Mouse (Mus musculus): Measurements from ENCODE around the gene Olfr455. TPM values are rescaled to one million over a fixed set of nuclear protein-coding genes. Genes with fewer than 3 reads are reported as not detected.

Gene Olfr455
- total RNA-seq, 1 experiment = not detected

DNA sequence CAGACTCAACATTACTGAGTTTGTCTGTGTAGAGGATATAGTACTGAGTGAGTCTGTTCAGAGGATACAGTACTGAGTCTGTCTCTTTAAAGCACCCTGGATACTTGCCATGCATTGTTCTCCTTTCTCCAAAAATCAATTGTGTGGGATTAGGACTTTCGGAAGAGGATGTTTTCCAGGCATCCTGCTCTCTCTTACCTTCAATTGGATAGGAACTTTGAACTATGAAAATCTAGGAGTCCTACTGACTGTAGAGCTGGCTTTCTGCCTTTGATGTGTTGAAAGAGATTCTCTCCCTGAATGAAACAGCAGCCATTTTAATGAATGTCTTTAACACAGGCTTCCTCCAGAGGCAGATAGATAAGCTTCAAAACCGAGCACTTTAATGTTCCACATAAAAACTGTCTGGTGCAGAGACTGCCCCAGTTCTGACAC is 1.9 kb downstream of the Olfr455 start:
- no peaks in the 10 kb centered on the region for H3K9me3 ChIP-seq (ENCODE audit: control insufficient read depth, insufficient read depth, low read depth, low read length)
- H3K4me3 ChIP-seq (ENCODE audit: insufficient read depth in 1 of 2, low read depth in 1 of 2, low read length in 2 of 2, poor library complexity in 1 of 2, severe bottlenecking in 1 of 2) = no peak overlapping the region
- no peaks in the 10 kb centered on the region for H3K36me3 ChIP-seq (ENCODE audit: control insufficient read depth, insufficient read depth, low read length, poor library complexity, severe bottlenecking)
- DNase-seq (ENCODE audit: low read depth, low spot score) = no peak
- no peak for TF ChIP-seq HCFC1 (IDR thresholded peaks at IDR 0.05; ENCODE audit: borderline replicate concordance, insufficient read depth, low read length)
- no peak for TF ChIP-seq ZC3H11A (IDR thresholded peaks at IDR 0.05; ENCODE audit: borderline replicate concordance, low read depth, low read length)
- TF ChIP-seq CHD2 (IDR thresholded peaks at IDR 0.05; ENCODE audit: low read depth, low read length) = no peak
- no peak for TF ChIP-seq MAFK (IDR thresholded peaks at IDR 0.05; ENCODE audit: insufficient read depth, low read depth, low read length)
- TF ChIP-seq ZNF384 (IDR thresholded peaks at IDR 0.05; ENCODE audit: low read depth, low read length) = no peak
- H3K9ac ChIP-seq (ENCODE audit: insufficient read depth, low read depth, low read length, poor library complexity, severe bottlenecking) = no peak overlapping the region
- in situ Hi-C loops (cut with MboI; ENCODE audit: low sequenced_read_pairs in 2 of 2, unreplicated experiment in 2 of 2) = no loop called here
- no peaks in the 10 kb centered on the region for H3K4me1 ChIP-seq (ENCODE audit: control insufficient read depth in 2 of 2, insufficient read depth in 2 of 2, low read length in 2 of 2, poor library complexity in 1 of 2)
- H3K27ac ChIP-seq (ENCODE audit: insufficient read depth, low read depth, low read length, poor library complexity, severe bottlenecking) = no peak overlapping the region

DNA sequence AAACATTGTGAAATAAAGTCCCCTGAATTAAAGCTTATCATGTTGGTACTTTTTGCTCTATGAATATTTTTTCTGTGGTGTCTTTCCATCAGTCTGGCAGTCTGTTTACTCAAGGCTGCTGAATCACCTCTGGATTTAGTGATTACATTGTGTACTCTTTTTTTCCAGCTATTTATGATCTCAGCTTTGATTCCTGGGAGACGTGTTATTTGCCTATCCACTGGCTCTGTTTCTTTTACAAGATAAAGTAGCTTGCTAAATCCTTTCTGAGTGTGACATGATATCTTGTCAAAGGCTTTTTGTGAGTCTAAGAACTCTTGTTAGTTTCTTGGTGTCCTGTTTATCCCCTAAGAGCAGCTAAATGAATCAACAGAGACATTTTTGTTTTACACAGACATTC is 2.5 kb downstream of the Olfr455 start:
- Histone ChIP-seq H3K36me3 (ENCODE audit: control insufficient read depth, insufficient read depth, low read length, poor library complexity, severe bottlenecking) (no peaks in the 10 kb centered on the region), H3K4me1 (ENCODE audit: control insufficient read depth in 2 of 2, insufficient read depth in 2 of 2, low read length in 2 of 2, poor library complexity in 1 of 2) (no peaks in the 10 kb centered on the region), H3K27ac (ENCODE audit: insufficient read depth, low read depth, low read length, poor library complexity, severe bottlenecking) (no peak overlapping the region), H3K9ac (ENCODE audit: insufficient read depth, low read depth, low read length, poor library complexity, severe bottlenecking) (no peak overlapping the region), H3K9me3 (ENCODE audit: control insufficient read depth, insufficient read depth, low read depth, low read length) (no peaks in the 10 kb centered on the region), H3K4me3 (ENCODE audit: insufficient read depth in 1 of 2, low read depth in 1 of 2, low read length in 2 of 2, poor library complexity in 1 of 2, severe bottlenecking in 1 of 2) (no peak overlapping the region)
- TF ChIP-seq MAFK (IDR thresholded peaks at IDR 0.05; ENCODE audit: insufficient read depth, low read depth, low read length) (no peak), ZC3H11A (IDR thresholded peaks at IDR 0.05; ENCODE audit: borderline replicate concordance, low read depth, low read length) (no peak), ZNF384 (IDR thresholded peaks at IDR 0.05; ENCODE audit: low read depth, low read length) (no peak), HCFC1 (IDR thresholded peaks at IDR 0.05; ENCODE audit: borderline replicate concordance, insufficient read depth, low read length) (no peak), CHD2 (IDR thresholded peaks at IDR 0.05; ENCODE audit: low read depth, low read length) (no peak)
- no peak for DNase-seq (ENCODE audit: low read depth, low spot score)
- in situ Hi-C loops (cut with MboI; ENCODE audit: low sequenced_read_pairs in 2 of 2, unreplicated experiment in 2 of 2) = no loop called here

- no peak for DNase-seq (ENCODE audit: low read depth, low spot score)
- Histone ChIP-seq H3K27ac (ENCODE audit: insufficient read depth, low read depth, low read length, poor library complexity, severe bottlenecking) (no peak overlapping the region), H3K9ac (ENCODE audit: insufficient read depth, low read depth, low read length, poor library complexity, severe bottlenecking) (no peak overlapping the region), H3K4me1 (ENCODE audit: control insufficient read depth in 2 of 2, insufficient read depth in 2 of 2, low read length in 2 of 2, poor library complexity in 1 of 2) (no peaks in the 10 kb centered on the region; a peak in 1 of 4 replicates), H3K36me3 (ENCODE audit: control insufficient read depth, insufficient read depth, low read length, poor library complexity, severe bottlenecking) (no peaks in the 10 kb centered on the region), H3K4me3 (ENCODE audit: insufficient read depth in 1 of 2, low read depth in 1 of 2, low read length in 2 of 2, poor library complexity in 1 of 2, severe bottlenecking in 1 of 2) (no peak overlapping the region), H3K9me3 (ENCODE audit: control insufficient read depth, insufficient read depth, low read depth, low read length) (no peaks in the 10 kb centered on the region)
- in situ Hi-C loops (cut with MboI; ENCODE audit: low sequenced_read_pairs in 2 of 2, unreplicated experiment in 2 of 2) = no loop called here
- TF ChIP-seq HCFC1 (IDR thresholded peaks at IDR 0.05; ENCODE audit: borderline replicate concordance, insufficient read depth, low read length) (no peak), MAFK (IDR thresholded peaks at IDR 0.05; ENCODE audit: insufficient read depth, low read depth, low read length) (no peak), ZNF384 (IDR thresholded peaks at IDR 0.05; ENCODE audit: low read depth, low read length) (no peak)
Measured at GRCm38 (mm10) chr6:42542036-42543031, 5.1 kb downstream of the Olfr455 start.

- TF ChIP-seq CHD2 (IDR thresholded peaks at IDR 0.05; ENCODE audit: low read depth, low read length) = no peak
- TF ChIP-seq HCFC1 (IDR thresholded peaks at IDR 0.05; ENCODE audit: borderline replicate concordance, insufficient read depth, low read length) = no peak
- TF ChIP-seq ZC3H11A (IDR thresholded peaks at IDR 0.05; ENCODE audit: borderline replicate concordance, low read depth, low read length) = no peak
- TF ChIP-seq ZNF384 (IDR thresholded peaks at IDR 0.05; ENCODE audit: low read depth, low read length) = no peak
- no peak for TF ChIP-seq MAFK (IDR thresholded peaks at IDR 0.05; ENCODE audit: insufficient read depth, low read depth, low read length)
- Histone ChIP-seq H3K9me3 (ENCODE audit: control insufficient read depth, insufficient read depth, low read depth, low read length) (no peaks in the 10 kb centered on the region), H3K9ac (ENCODE audit: insufficient read depth, low read depth, low read length, poor library complexity, severe bottlenecking) (no peak overlapping the region), H3K4me1 (ENCODE audit: control insufficient read depth in 2 of 2, insufficient read depth in 2 of 2, low read length in 2 of 2, poor library complexity in 1 of 2) (no peaks in the 10 kb centered on the region; a peak in 1 of 4 replicates), H3K27ac (ENCODE audit: insufficient read depth, low read depth, low read length, poor library complexity, severe bottlenecking) (no peak overlapping the region), H3K36me3 (ENCODE audit: control insufficient read depth, insufficient read depth, low read length, poor library complexity, severe bottlenecking) (no peaks in the 10 kb centered on the region), H3K4me3 (ENCODE audit: insufficient read depth in 1 of 2, low read depth in 1 of 2, low read length in 2 of 2, poor library complexity in 1 of 2, severe bottlenecking in 1 of 2) (no peak overlapping the region)
- in situ Hi-C loops (cut with MboI; ENCODE audit: low sequenced_read_pairs in 2 of 2, unreplicated experiment in 2 of 2) = no loop called here
- no peak for DNase-seq (ENCODE audit: low read depth, low spot score)
Measured at GRCm38 (mm10) chr6:42540681-42541080, 6.7 kb downstream of the Olfr455 start.

Data from ES-E14 (cell line).